Mouse (Mus musculus) common myeloid progenitor, adult 5-6 weeks (primary cell): ENCODE data around the gene AC129217.1. TPM values are rescaled to one million over a fixed set of nuclear protein-coding genes. Genes with fewer than 3 reads are reported as not detected.

Experiments
- total RNA-seq: library from RNA; stranded (forward); fragments of 200-1000, 187-1606 nt; gene quantifications from 2 replicates; pipeline ENCODE4 v1.2.3, GENCODE M21; 2017

AC129217.1 gene
- total RNA-seq, 1 experiment from 2014 or later = not detected

Other genes starting within 250 kb of the AC129217.1 start
- gene Slc22a8, start 238.5 kb upstream of the AC129217.1 start, total RNA-seq = not detected in 2 replicates
- not detected in 2 replicates for gene Slc22a6, start 211.7 kb upstream of the AC129217.1 start, total RNA-seq
- not detected in 2 replicates for gene Chrm1, start 166.0 kb upstream of the AC129217.1 start, total RNA-seq
- 124 and 150 TPM in 2 replicates for gene Slc3a2, start 106.4 kb upstream of the AC129217.1 start, total RNA-seq
- 121 and 149 TPM in 2 replicates for gene Wdr74, start 93.9 kb upstream of the AC129217.1 start, total RNA-seq
- gene 1700092M07Rik, start 89.1 kb upstream of the AC129217.1 start, total RNA-seq = 1.5 and 5.8 TPM in 2 replicates
- 45.7 and 60.0 TPM in 2 replicates for gene Stx5a, start 88.4 kb upstream of the AC129217.1 start, total RNA-seq
- gene Nxf1, start 72.7 kb upstream of the AC129217.1 start, total RNA-seq = 126 and 129 TPM in 2 replicates
- 36.9 and 48.2 TPM in 2 replicates for gene Tmem223, start 58.8 kb upstream of the AC129217.1 start, total RNA-seq
- 57.4 and 60.0 TPM in 2 replicates for gene Tmem179b, start 55.3 kb upstream of the AC129217.1 start, total RNA-seq
- 10.3 and 11.4 TPM in 2 replicates for gene Taf6l, start 43.4 kb upstream of the AC129217.1 start, total RNA-seq
- gene Polr2g, start 31.2 kb upstream of the AC129217.1 start, total RNA-seq = 52.9 and 62.4 TPM in 2 replicates
- 1.8 and 1.9 TPM in 2 replicates for gene Zbtb3, start 27.2 kb upstream of the AC129217.1 start, total RNA-seq
- gene Ttc9c, start 10.4 kb upstream of the AC129217.1 start, total RNA-seq = 65.7 and 68.2 TPM in 2 replicates
- gene Hnrnpul2, start 9.8 kb upstream of the AC129217.1 start, total RNA-seq = 89.1 and 100 TPM in 2 replicates
- gene Bscl2, start 7.7 kb downstream of the AC129217.1 start, total RNA-seq = 34.5 and 41.5 TPM in 2 replicates
- not detected in 2 replicates for gene Gng3, start 9.4 kb downstream of the AC129217.1 start, total RNA-seq
- gene Lrrn4cl, start 21.0 kb downstream of the AC129217.1 start, total RNA-seq = 0.73 TPM in 1 of 2 replicates, not detected in the other
- 176 and 210 TPM in 2 replicates for gene Ubxn1, start 41.7 kb downstream of the AC129217.1 start, total RNA-seq
- 110 and 122 TPM in 2 replicates for gene Uqcc3, start 51.1 kb downstream of the AC129217.1 start, total RNA-seq
- gene Lbhd1, start 54.0 kb downstream of the AC129217.1 start, total RNA-seq = 7.7 and 35.4 TPM in 2 replicates
- gene Gm49403, start 54.2 kb downstream of the AC129217.1 start, total RNA-seq = not detected in 2 replicates
- gene 1810009A15Rik, start 59.1 kb downstream of the AC129217.1 start, total RNA-seq = 53.0 and 62.6 TPM in 2 replicates
- not detected in 2 replicates for gene Gm49416, start 59.2 kb downstream of the AC129217.1 start, total RNA-seq
- gene Ints5, start 63.2 kb downstream of the AC129217.1 start, total RNA-seq = 10.5 and 18.5 TPM in 2 replicates
- gene Ganab, start 68.3 kb downstream of the AC129217.1 start, total RNA-seq = 63.4 and 73.1 TPM in 2 replicates
- gene B3gat3, start 90.6 kb downstream of the AC129217.1 start, total RNA-seq = 17.5 and 18.6 TPM in 2 replicates
- 2.0 and 3.2 TPM in 2 replicates for gene Rom1, start 99.6 kb downstream of the AC129217.1 start, total RNA-seq
- 22.9 and 41.2 TPM in 2 replicates for gene Eml3, start 99.8 kb downstream of the AC129217.1 start, total RNA-seq
- 151 and 180 TPM in 2 replicates for gene Mta2, start 112.1 kb downstream of the AC129217.1 start, total RNA-seq
- gene Tut1, start 124.1 kb downstream of the AC129217.1 start, total RNA-seq = 19.9 and 25.9 TPM in 2 replicates
- gene Eef1g, start 137.3 kb downstream of the AC129217.1 start, total RNA-seq = 721 and 789 TPM in 2 replicates
- gene Ahnak, start 159.5 kb downstream of the AC129217.1 start, total RNA-seq = 14.1 and 14.9 TPM in 2 replicates